Mouse (Mus musculus) heart, postnatal 0 days (tissue): Measurements from ENCODE around the gene Cdc42se1. TPM values are rescaled to one million over a fixed set of nuclear protein-coding genes. Genes with fewer than 3 reads are reported as not detected.

Experiments used
- ATAC-seq: fragments of 200-750 bp; cut with Nextera tagmentation; 2 replicates; pipeline ENCODE4 v1.8.0; 2017; ENCODE audit warnings: low read depth, moderate number of reproducible peaks, moderate library complexity; ENCODE audit not compliant: insufficient read depth
- DNase-seq: peaks from one replicate; pipeline ENCODE4 v3.0.0-alpha.2; 2016; ENCODE audit warnings: low spot score
- H3K27ac ChIP-seq: fragments of 300-500 bp; sonication (generic); 2 replicates; pipeline ENCODE4 v1.5.1; 2014; ENCODE audit warnings: low read depth, mild to moderate bottlenecking
- H3K27me3 ChIP-seq: fragments of 300-500 bp; sonication (generic); 2 replicates; pipeline ENCODE4 v1.6.1; 2014; ENCODE audit warnings: low read length, mixed read lengths; ENCODE audit not compliant: control insufficient read depth, insufficient read depth
- H3K36me3 ChIP-seq: fragments of 300-500 bp; sonication (generic); replicated peaks from 2 replicates; pipeline ENCODE4 v1.6.1; 2014; ENCODE audit warnings: low read length, mixed read lengths; ENCODE audit not compliant: control insufficient read depth, insufficient read depth
- H3K4me1 ChIP-seq: fragments of 300-500 bp; sonication (generic); 2 replicates; pipeline ENCODE4 v1.6.1; 2014; ENCODE audit warnings: antibody characterized with exemption; ENCODE audit not compliant: control insufficient read depth, insufficient read depth
- H3K4me2 ChIP-seq: fragments of 300-500 bp; sonication (generic); 2 replicates; pipeline ENCODE4 v1.6.1; 2014; ENCODE audit warnings: low read depth, mild to moderate bottlenecking, low read length, moderate library complexity
- H3K4me3 ChIP-seq: fragments of 300-500 bp; sonication (generic); 2 replicates; pipeline ENCODE4 v1.5.1; 2014; ENCODE audit warnings: low read depth, low read length
- H3K9ac ChIP-seq: fragments of 300-500 bp; sonication (generic); replicated peaks from 2 replicates; pipeline ENCODE4 v1.6.1; 2014; ENCODE audit warnings: low read depth, low read length, mixed read lengths
- H3K9me3 ChIP-seq: fragments of 300-500 bp; sonication (generic); replicated peaks from 2 replicates; pipeline ENCODE4 v1.6.1; 2016; ENCODE audit warnings: low read length; ENCODE audit not compliant: control insufficient read depth
- CTCF ChIP-seq: IDR thresholded peaks from 2 replicates; pipeline ENCODE4 v1.5.1; 2016; ENCODE audit warnings: antibody characterized with exemption, control low read depth, low read depth
- EP300 ChIP-seq: IDR thresholded peaks from 2 replicates; pipeline ENCODE4 v1.6.1; 2016; ENCODE audit warnings: antibody characterized with exemption, low read depth
- WGBS: fragments of 180-500 bp; shearing (Covaris S2); extraction: QIAGEN DNeasy Blood & Tissue Kit; methylation state at CpG from one replicate; pipeline ENCODE4 v1.1.7; 2014; 5-methylcytosine and 5-hydroxymethylcytosine counted together
- polyA plus RNA-seq: library from polyadenylated mRNA; unstranded; fragments of >200 nt; fragmentation: Nextera tagmentation; extraction: Ambion mirVana; gene quantifications from 2 replicates; pipeline ENCODE4 v1.2.1, GENCODE M21; 2015
- total RNA-seq: library from RNA; depleted of rRNA; stranded (reverse); fragments of >200 nt; gene quantifications from 2 replicates; pipeline ENCODE4 v1.2.3, GENCODE M21; 2014; ENCODE audit warnings: low replicate concordance

Gene Cdc42se1
- total and polyA plus RNA-seq, 2 experiments from 2014 or later, result 33.6 to 78.2 TPM

GRCm38 (mm10) chr3:95227214-95227613, 1.3 kb upstream of the Cdc42se1 start:
- DNase-seq (no peak), ATAC-seq (no peak)
- no peaks in the 10 kb centered on the region for H3K9me3 ChIP-seq
- no peak for TF ChIP-seq CTCF
- no peak for TF ChIP-seq EP300
- peaks cover 30% of the 10 kb centered on the region for H3K4me1 ChIP-seq
- peak overlapping the region; percentile 81; the same call in 1 of the 2 replicates for H3K4me2 ChIP-seq
- H3K27me3 ChIP-seq, result no peaks in the 10 kb centered on the region
- H3K9ac ChIP-seq, result no peak overlapping the region
- peak overlapping the region; percentile 89 for H3K4me3 ChIP-seq
- no peak overlapping the region for H3K27ac ChIP-seq
- peaks cover 7% of the 10 kb centered on the region for H3K36me3 ChIP-seq
- 38% methylated on average over 1 of the region's 1 CpGs for WGBS

GRCm38 (mm10) chr3:95228894-95229780, 605 bp downstream of the Cdc42se1 start:
- H3K27me3 ChIP-seq, result no peaks in the 10 kb centered on the region
- peaks cover 25% of the 10 kb centered on the region for H3K4me1 ChIP-seq
- TF ChIP-seq EP300, result no peak
- TF ChIP-seq CTCF, result no peak
- peak overlapping the region; percentile 94 for H3K27ac ChIP-seq
- peak overlapping the region; percentile 91 for H3K9ac ChIP-seq
- H3K4me3 ChIP-seq, result peak overlapping the region; percentile 89
- no peaks in the 10 kb centered on the region for H3K9me3 ChIP-seq
- no peak for DNase-seq
- peaks cover 26% of the 10 kb centered on the region for H3K36me3 ChIP-seq
- peak; percentile 10; the same call in 1 of the 2 replicates for ATAC-seq
- WGBS, result 1% methylated on average over 35 of the region's 43 CpGs
- H3K4me2 ChIP-seq, result peak overlapping the region; percentile 81

- peak overlapping the region; percentile 89 for H3K4me3 ChIP-seq
- peak overlapping the region; percentile 81 for H3K4me2 ChIP-seq
- peak overlapping the region; percentile 94 for H3K27ac ChIP-seq
- H3K36me3 ChIP-seq, result peaks cover 34% of the 10 kb centered on the region
- 23% methylated on average over 12 of the region's 13 CpGs for WGBS
- H3K27me3 ChIP-seq, result no peaks in the 10 kb centered on the region
- peak; percentile 74 for DNase-seq
- H3K9ac ChIP-seq, result peak overlapping the region; percentile 91
- H3K4me1 ChIP-seq, result peaks cover 24% of the 10 kb centered on the region
- no peak for TF ChIP-seq EP300
- no peak for TF ChIP-seq CTCF
- no peaks in the 10 kb centered on the region for H3K9me3 ChIP-seq
- ATAC-seq, result peak; percentile 31
These were observed 1.4 kb downstream of the Cdc42se1 start for GRCm38 (mm10) chr3:95229781-95230494.

- 48% methylated on average over 8 of the region's 8 CpGs for WGBS
- peak overlapping the region; percentile 81 for H3K4me2 ChIP-seq
- H3K9ac ChIP-seq, result peak overlapping the region; percentile 91; the same call in 1 of the 2 replicates
- DNase-seq (no peak), ATAC-seq (no peak)
- H3K36me3 ChIP-seq, result peaks cover 42% of the 10 kb centered on the region
- peak overlapping the region; percentile 94 for H3K27ac ChIP-seq
- H3K4me3 ChIP-seq, result peak overlapping the region; percentile 89
- no peaks in the 10 kb centered on the region for H3K27me3 ChIP-seq
- H3K9me3 ChIP-seq, result no peaks in the 10 kb centered on the region
- TF ChIP-seq EP300, result no peak
- no peak for TF ChIP-seq CTCF
- peaks cover 24% of the 10 kb centered on the region for H3K4me1 ChIP-seq
These were observed 2.2 kb downstream of the Cdc42se1 start for GRCm38 (mm10) chr3:95230495-95231297.
